8 mouse cellular contexts compared by ENCODE assay signal in the genomic region with DNA sequence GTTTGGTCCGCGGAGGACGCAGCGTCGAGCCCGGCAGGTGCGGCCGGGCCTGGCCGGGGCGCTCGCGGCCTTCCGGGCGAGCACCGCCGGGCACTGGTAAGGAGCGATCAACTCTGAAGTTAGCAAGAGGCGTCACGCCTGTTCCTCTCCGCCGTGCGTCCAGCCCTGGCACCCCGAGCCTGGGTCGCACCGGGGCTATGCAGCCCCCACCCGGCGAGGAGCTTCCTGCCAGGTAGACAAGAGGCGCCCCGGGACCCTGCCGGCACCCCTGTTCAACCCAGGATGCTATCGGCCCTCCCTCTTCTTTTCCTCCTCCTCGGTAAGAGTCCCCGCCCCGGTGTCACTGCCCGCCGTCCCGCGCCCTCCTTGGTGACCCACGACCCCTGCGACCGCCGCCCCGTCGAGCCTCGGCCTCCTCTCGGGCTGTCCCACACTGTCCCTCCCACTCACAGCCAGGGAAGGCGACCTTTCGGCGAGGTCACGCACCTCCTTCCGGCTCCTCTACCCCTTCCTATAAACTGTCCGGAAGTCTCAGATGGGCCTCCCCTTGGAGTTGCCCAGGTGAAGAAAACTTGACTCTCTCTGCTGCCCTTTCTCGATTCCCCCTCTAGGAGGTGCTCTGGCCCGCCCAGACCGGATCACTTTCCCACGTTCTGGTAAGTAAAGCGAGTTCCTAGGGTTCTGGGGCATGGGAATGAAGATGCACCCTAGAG. TPM values are rescaled to one million over a fixed set of nuclear protein-coding genes. Genes with fewer than 3 reads are reported as not detected.
DNase-seq lines count a peak whose midpoint lies in the region; ATAC-seq and TF ChIP-seq lines count a peak whose summit lies in the region.

No protein-coding gene starts in this region.

- no peak for DNase-seq in frontal cortex, postnatal 14 days (ENCODE audit: low spot score in 2 of 2)
- peak; percentile 80 for DNase-seq in c-Kit-positive CD71-positive TER-119-positive erythroid progenitor cells, embryonic 14.5 days (ENCODE audit: low spot score)
- peak; percentile 83 for DNase-seq in forebrain, embryonic 11.5 days (ENCODE audit: low spot score)
- peak; percentile 77 for DNase-seq in heart, postnatal 4 days
- peak in 1 of 2 experiments; percentile 36 for DNase-seq in left cerebral cortex, adult 2 months (ENCODE audit: extremely low spot score in 1 of 2, low spot score in 2 of 2)
- peak; percentile 34 for DNase-seq in right cerebral cortex, postnatal 4 days

- peak; percentile 68 for ATAC-seq in frontal cortex, adult (ENCODE audit: low TSS enrichment)
- peak; percentile 80 for ATAC-seq in forebrain, embryonic 11.5 days (replicated peaks; ENCODE audit: low FRiP score)
- peak; percentile 83 for ATAC-seq in megakaryocyte-erythroid progenitor cell, adult 5-6 weeks (replicated peaks; ENCODE audit: low FRiP score, low TSS enrichment, poor library complexity, severe bottlenecking)

- peak overlapping the region; percentile 91 for H3K4me2 ChIP-seq in forebrain, embryonic 11.5 days (ENCODE audit: low read depth, low read length, severe bottlenecking)

- H3K27ac ChIP-seq in forebrain, embryonic 11.5 days (ENCODE audit: low read depth, low read length): peak overlapping the region; percentile 37; the same call in 1 of the 2 replicates
- peak overlapping the region; percentile 75 for H3K27ac ChIP-seq in left cerebral cortex, adult 2 months

- peak overlapping the region; percentile 75 for H3K4me3 ChIP-seq in forebrain, embryonic 11.5 days (ENCODE audit: low read depth, low read length)
- peak overlapping the region; percentile 88 for H3K4me3 ChIP-seq in left cerebral cortex, adult 2 months

- peak overlapping the region; percentile 73 for H3K9ac ChIP-seq in forebrain, embryonic 11.5 days (ENCODE audit: low read length)

- H3K4me1 ChIP-seq in forebrain, embryonic 11.5 days (replicated peaks; ENCODE audit: control insufficient read depth, insufficient read depth, low read length): peaks cover 4% of the 10 kb centered on the region; the same call in 1 of the 2 replicates

- no peaks in the 10 kb centered on the region for H3K36me3 ChIP-seq in forebrain, embryonic 11.5 days (ENCODE audit: control insufficient read depth, insufficient read depth, low read length)

- WGBS in forebrain, embryonic 11.5 days: under 1% methylated on average over 55 of the region's 57 CpGs

- no peaks in the 10 kb centered on the region for H3K9me3 ChIP-seq in forebrain, embryonic 11.5 days (ENCODE audit: control insufficient read depth, low read length)

- TF ChIP-seq CTCF in left cerebral cortex, adult 2 months (IDR thresholded peaks at IDR 0.05): peak; percentile 64

- intact Hi-C loops in left cerebral cortex, adult 2 months (cut with DNase I): loop anchor here (2.0 kb wide), 2 partner anchors 30 to 52 kb away; a partner anchor contains a TSS

- no peaks in the 10 kb centered on the region for H3K27me3 ChIP-seq in forebrain, embryonic 11.5 days (ENCODE audit: control insufficient read depth, insufficient read depth, low read length)

RNA-seq across cellular contexts. Expression of a gene that starts 0.5 kb away (rescaled TPM):
- 28.8 and 29.9 TPM in 2 replicates for polyA plus RNA-seq in forebrain, embryonic 11.5 days (2014; fragmentation: Nextera tagmentation; extraction: Ambion mirVana)
- 10 to 100 TPM; 81.3 to 81.5 TPM for total RNA-seq in heart, postnatal 4 days (2021)
- 10 to 100 TPM; 18.9 to 25.0 TPM for total RNA-seq in left cerebral cortex, adult 2 months (2021)
- total RNA-seq in megakaryocyte-erythroid progenitor cell, adult 5-6 weeks (2014; fragmentation: Nextera tagmentation): 38.4 and 38.6 TPM in 2 replicates
- total RNA-seq in megakaryocyte-erythroid progenitor cell, adult 5-6 weeks (2017): 13.0 and 19.9 TPM in 2 replicates

RNA-seq across cellular contexts. Expression of a gene that starts 11.5 kb away (rescaled TPM):
- 18.8 and 19.8 TPM in 2 replicates for polyA plus RNA-seq in forebrain, embryonic 11.5 days (2014; fragmentation: Nextera tagmentation; extraction: Ambion mirVana)
- total RNA-seq in heart, postnatal 4 days (2021): under 1 TPM; 0.14 to 0.23 TPM
- total RNA-seq in left cerebral cortex, adult 2 months (2021): 1 to 10 TPM; 3.2 to 7.2 TPM
- total RNA-seq in megakaryocyte-erythroid progenitor cell, adult 5-6 weeks (2014; fragmentation: Nextera tagmentation): 0.50 and 3.5 TPM in 2 replicates
- total RNA-seq in megakaryocyte-erythroid progenitor cell, adult 5-6 weeks (2017): 0.80 and 2.0 TPM in 2 replicates

RNA-seq across cellular contexts. Expression of a gene that starts 33.0 kb away (rescaled TPM):
- 70.7 and 71.6 TPM in 2 replicates for polyA plus RNA-seq in forebrain, embryonic 11.5 days (2014; fragmentation: Nextera tagmentation; extraction: Ambion mirVana)
- total RNA-seq in heart, postnatal 4 days (2021): 100 to 1,000 TPM; 129 to 131 TPM
- total RNA-seq in left cerebral cortex, adult 2 months (2021): 10 to 100 TPM; 10.3 to 13.8 TPM
- 39.2 and 44.9 TPM in 2 replicates for total RNA-seq in megakaryocyte-erythroid progenitor cell, adult 5-6 weeks (2014; fragmentation: Nextera tagmentation)
- total RNA-seq in megakaryocyte-erythroid progenitor cell, adult 5-6 weeks (2017): 23.4 and 37.2 TPM in 2 replicates

RNA-seq across cellular contexts. Expression of a gene that starts 37.7 kb away (rescaled TPM):
- 220 and 221 TPM in 2 replicates for polyA plus RNA-seq in forebrain, embryonic 11.5 days (2014; fragmentation: Nextera tagmentation; extraction: Ambion mirVana)
- total RNA-seq in heart, postnatal 4 days (2021): 100 to 1,000 TPM; 185 to 194 TPM
- 10 to 100 TPM; 78.6 to 79.2 TPM for total RNA-seq in left cerebral cortex, adult 2 months (2021)
- 504 and 507 TPM in 2 replicates for total RNA-seq in megakaryocyte-erythroid progenitor cell, adult 5-6 weeks (2014; fragmentation: Nextera tagmentation)
- total RNA-seq in megakaryocyte-erythroid progenitor cell, adult 5-6 weeks (2017): 266 and 434 TPM in 2 replicates

RNA-seq across cellular contexts. Expression of a gene that starts 46.9 kb away (rescaled TPM):
- polyA plus RNA-seq in forebrain, embryonic 11.5 days (2014; fragmentation: Nextera tagmentation; extraction: Ambion mirVana): 4.5 and 5.0 TPM in 2 replicates
- 1 to 10 TPM; 5.2 to 7.8 TPM for total RNA-seq in heart, postnatal 4 days (2021)
- 1 to 10 TPM; 1.6 to 3.4 TPM for total RNA-seq in left cerebral cortex, adult 2 months (2021)
- total RNA-seq in megakaryocyte-erythroid progenitor cell, adult 5-6 weeks (2014; fragmentation: Nextera tagmentation): 8.8 and 12.9 TPM in 2 replicates
- total RNA-seq in megakaryocyte-erythroid progenitor cell, adult 5-6 weeks (2017): 8.2 and 10.6 TPM in 2 replicates

Comparison
In these comparisons a context has a peak if more than half of its experiments do, and no peak if none do; other contexts are left out.
1. DNase-seq: peak in c-Kit-positive CD71-positive TER-119-positive erythroid progenitor cells, embryonic 14.5 days (single experiment), forebrain, embryonic 11.5 days (single experiment), heart, postnatal 4 days (single experiment) and right cerebral cortex, postnatal 4 days (single experiment); none in frontal cortex, postnatal 14 days (0 of 2).
2. Peak in every context shown above with its lines, with median percentiles within 50 percentile points of each other: ATAC-seq.